Mouse (Mus musculus): ENCODE results near the gene Vmn1r212.
"Not testable (repeated sequence)": the region's sequence is repeated elsewhere in the genome, so short reads cannot be mapped to it uniquely, and the experiment has no call there.

Gene Vmn1r212

DNA sequence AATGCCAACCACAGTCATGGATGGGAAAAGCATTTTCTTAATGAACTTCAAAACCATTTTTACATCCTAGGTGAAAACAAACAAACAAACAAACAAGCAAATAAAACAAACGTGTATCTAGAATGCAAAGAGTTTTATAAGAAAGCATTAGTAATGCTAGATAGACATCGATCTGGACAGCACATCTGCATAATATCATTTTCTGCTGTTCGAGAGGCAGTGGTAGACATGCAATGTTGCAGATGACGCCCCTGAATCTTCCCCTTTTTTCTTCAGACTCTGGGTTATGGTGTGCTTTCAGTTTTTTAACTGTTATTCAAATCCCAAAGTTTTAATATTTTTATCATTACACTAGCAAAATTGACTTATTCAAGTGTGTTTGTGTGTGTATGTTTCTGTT is at the start of gene Vmn1r212:
TSS of gene Vmn1r212 (minus strand) at position 101 of the 400 bp plus-strand sequence.
- no peak for DNase-seq (ENCODE audit: low read depth)

GRCm38 (mm10) chr13:22879257-22879656 is 4.7 kb downstream of the Vmn1r212 start:
- peak; percentile 12 for DNase-seq (ENCODE audit: low read depth)

DNA sequence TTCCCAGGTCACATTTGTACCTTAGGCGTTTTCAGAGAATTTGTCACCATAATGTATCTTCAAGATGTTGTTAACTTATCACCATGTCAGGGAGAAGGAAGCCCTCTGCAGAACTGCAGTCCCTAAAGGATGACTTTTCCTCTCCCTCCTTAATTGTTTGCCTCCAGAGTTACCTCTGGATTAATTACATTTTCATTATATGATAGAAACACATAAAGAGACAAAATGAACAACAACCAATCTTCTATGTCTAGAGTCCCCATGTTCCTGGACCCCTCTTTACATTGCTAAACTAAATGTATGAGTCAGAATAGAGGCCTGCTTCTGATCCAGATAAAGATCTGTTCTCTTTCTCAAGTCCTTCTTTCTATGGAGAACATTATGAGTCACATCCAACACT is 26.5 kb downstream of the Vmn1r212 start, which contains the start of gene Vmn1r211:
TSS of gene Vmn1r211 (minus strand) at position 101 of the 400 bp plus-strand sequence.
- DNase-seq (ENCODE audit: low read depth), result peak; percentile 0

DNA sequence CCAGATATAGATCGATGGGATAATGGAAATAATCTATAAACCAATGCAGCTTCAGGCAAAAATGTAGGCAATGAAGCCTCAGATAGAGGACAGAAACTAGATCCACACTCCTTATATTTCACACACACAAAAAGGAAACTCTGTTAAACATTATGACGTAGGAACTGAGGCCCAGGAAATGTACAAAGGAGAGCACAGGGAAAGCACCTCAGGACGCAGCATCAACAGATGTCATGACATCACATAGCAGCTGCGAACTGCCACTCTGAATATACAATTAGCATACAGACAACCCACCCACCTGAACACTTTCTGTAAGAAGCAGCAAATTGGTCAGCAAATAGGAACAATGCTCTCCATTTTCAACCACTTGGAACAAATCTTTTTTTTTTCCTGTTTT is 29.2 kb downstream of the Vmn1r212 start:
- DNase-seq (ENCODE audit: low read depth), result no peak

GRCm38 (mm10) chr13:22846798-22847197 is 37.2 kb downstream of the Vmn1r212 start:
- no peak for DNase-seq (ENCODE audit: low read depth)

- not testable (repeated sequence) for DNase-seq (ENCODE audit: low read depth)
Measured at GRCm38 (mm10) chr13:22844304-22844703, 39.7 kb downstream of the Vmn1r212 start.
